In genomic region chr7:19227883-19228792, GRCm38 (mm10) we compare ENCODE assay signal across 8 mouse cellular contexts. TPM values are rescaled to one million over a fixed set of nuclear protein-coding genes. Genes with fewer than 3 reads are reported as not detected.
DNase-seq lines count a peak whose midpoint lies in the region; ATAC-seq lines count a peak whose summit lies in the region.

TSS of gene Opa3 (plus strand) at chr7:19228334.

- peak; percentile 100 for DNase-seq in NIH3T3 (ENCODE audit: low read depth)
- peak; percentile 99 for DNase-seq in cerebellum, postnatal 10 days
- DNase-seq in frontal cortex, postnatal 10 days (ENCODE audit: low spot score in 2 of 2): peak; percentile 99 to 100
- DNase-seq in layer of hippocampus, postnatal 14 days (ENCODE audit: low spot score in 2 of 2): peak; percentile 99 to 100
- peak; percentile 100 for DNase-seq in lung, postnatal 14 days
- peak; percentile 100 for DNase-seq in retina, adult 2 months (ENCODE audit: low read depth, low spot score)
- peak; percentile 98 to 99 for DNase-seq in thymus, postnatal 36 days

- no peaks in the 10 kb centered on the region for H3K9me3 ChIP-seq in hindbrain, embryonic 12.5 days (replicated peaks)

- peak within 1 kb of the TSS; percentile 60 for H3K4me3 ChIP-seq in hindbrain, embryonic 12.5 days

- WGBS in hindbrain, embryonic 12.5 days: under 1% methylated on average over 91 of the region's 91 CpGs

- ATAC-seq in hindbrain, embryonic 12.5 days (ENCODE audit: low FRiP score): peak; percentile 95

- peak within 1 kb of the TSS; percentile 78 for H3K9ac ChIP-seq in hindbrain, embryonic 12.5 days

- H3K36me3 ChIP-seq in hindbrain, embryonic 12.5 days: peaks cover 12% of the 10 kb centered on the region; the same call in 1 of the 2 replicates

- no peaks in the 10 kb centered on the region for H3K27me3 ChIP-seq in hindbrain, embryonic 12.5 days

- H3K27ac ChIP-seq in hindbrain, embryonic 12.5 days: peak within 1 kb of the TSS; percentile 99

- H3K4me2 ChIP-seq in hindbrain, embryonic 12.5 days (replicated peaks): peak within 1 kb of the TSS; percentile 81

- H3K4me1 ChIP-seq in hindbrain, embryonic 12.5 days: peaks cover 19% of the 10 kb centered on the region

RNA-seq across cellular contexts. Expression of gene Opa3, which starts in this region (rescaled TPM):
- 41.1 and 41.7 TPM in 2 replicates for polyA plus RNA-seq in hindbrain, embryonic 12.5 days (2016; fragmentation: Nextera tagmentation; extraction: Ambion mirVana)
- total RNA-seq in layer of hippocampus, postnatal 14 days (2021): 10 to 100 TPM; 37.3 to 39.9 TPM

Comparison
In these comparisons a context has a peak if more than half of its experiments do, and no peak if none do; other contexts are left out.
1. Peak in every context shown above with its lines: DNase-seq, ATAC-seq, H3K4me3 ChIP-seq and H3K27ac ChIP-seq.